Mouse (Mus musculus) left cerebral cortex, adult 2 months (tissue): Measurements from ENCODE around the gene Cxcr4. TPM values are rescaled to one million over a fixed set of nuclear protein-coding genes. Genes with fewer than 3 reads are reported as not detected.

Experiments used
- DNase-seq, 2 experiments: peaks; one replicate each; pipeline ENCODE4 v3.0.0; 2021 to 2022; ENCODE audit warnings: low spot score in 2 of 2, mixed read lengths in 1 of 2; ENCODE audit errors: extremely low spot score in 1 of 2
- H3K27ac ChIP-seq: fragments of 200-600 bp; 2 replicates; pipeline ENCODE4 v1.8.1; 2022
- H3K4me3 ChIP-seq: fragments of 200-600 bp; 2 replicates; pipeline ENCODE4 v1.8.1; 2022
- CTCF ChIP-seq: fragments of 200-600 bp; IDR thresholded peaks from 2 replicates; pipeline ENCODE4 v1.8.1; 2022; ENCODE audit warnings: antibody characterized with exemption, mild to moderate bottlenecking, moderate library complexity
- intact Hi-C: fragments of 180-260 bp; cut with DNase I; formaldehyde crosslinking; loops from one replicate; pipeline ENCODE4 v1.15.1; 2025
- total RNA-seq, 2 experiments: library from RNA; stranded (reverse); gene quantifications; 2 replicates each; pipeline ENCODE4 v1.2.3; 2021

The Cxcr4 gene
- total RNA-seq, 2 experiments from 2014 or later, result 1.2 to 2.4 TPM

DNA sequence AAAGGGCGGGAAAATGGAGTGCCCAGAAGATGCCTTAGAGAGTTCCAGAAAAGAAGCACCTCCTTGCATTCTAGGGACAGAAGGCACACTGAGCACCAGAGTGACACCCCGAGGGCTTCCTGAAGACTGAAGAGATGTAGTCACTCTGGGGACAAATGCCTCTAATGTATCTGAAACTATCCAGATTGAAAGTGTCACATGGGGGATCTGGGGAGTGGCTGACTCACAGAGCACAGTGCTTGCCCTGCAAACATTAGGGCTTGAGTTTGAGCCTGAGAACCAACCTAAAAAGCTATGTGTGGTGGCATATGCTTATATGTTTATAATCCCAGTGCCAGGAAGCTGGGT lies 23.3 kb upstream of the Cxcr4 start:
- no peak overlapping the region for H3K4me3 ChIP-seq
- H3K27ac ChIP-seq, result no peak overlapping the region
- intact Hi-C loops, result no loop called here
- no peak for DNase-seq
- TF ChIP-seq CTCF, result no peak

DNA sequence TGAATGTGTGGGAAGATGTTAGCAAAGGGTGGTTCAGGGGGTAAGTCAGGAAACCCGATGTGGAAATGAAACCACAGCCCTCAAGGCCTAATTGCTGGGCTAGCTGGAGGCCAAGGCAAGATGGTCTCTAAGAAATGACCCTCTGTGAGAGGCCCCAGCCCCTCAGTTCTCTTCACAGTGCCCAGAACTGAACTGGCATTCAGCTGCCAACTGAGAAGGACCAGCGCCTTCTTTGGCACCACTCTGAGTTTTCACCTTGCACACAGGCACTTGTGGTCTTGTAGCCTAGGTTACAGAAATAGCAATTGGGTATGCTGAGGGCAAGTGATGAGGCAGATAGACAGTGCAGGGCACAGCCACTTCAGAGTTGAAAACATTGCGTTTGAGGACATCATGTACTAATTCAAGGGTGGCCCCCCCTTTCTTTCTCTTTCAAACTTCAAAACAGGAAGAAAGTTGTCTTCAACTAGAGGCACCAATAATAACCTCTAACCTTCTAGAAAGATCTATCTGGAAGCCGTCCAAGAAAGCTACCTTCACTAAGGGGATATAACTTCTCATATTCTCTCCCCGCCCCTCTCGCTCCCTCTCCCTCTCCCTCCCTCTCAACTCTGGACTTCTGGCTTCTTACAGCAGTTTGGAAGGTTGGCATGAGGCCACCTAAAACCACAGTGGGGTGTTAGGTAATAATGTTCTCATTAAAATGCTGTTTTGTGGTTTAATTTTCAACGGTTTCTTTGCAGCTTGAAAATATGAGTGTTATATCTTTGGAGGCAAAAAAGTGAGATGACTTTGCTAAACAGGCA lies 22.8 kb upstream of the Cxcr4 start:
- TF ChIP-seq CTCF, result no peak
- Histone ChIP-seq H3K27ac (no peak overlapping the region), H3K4me3 (no peak overlapping the region)
- intact Hi-C loops, result loop anchor here (5.0 kb wide), 1 partner anchor 192 kb away; no protein-coding TSS in a partner anchor
- no peak for DNase-seq

DNA sequence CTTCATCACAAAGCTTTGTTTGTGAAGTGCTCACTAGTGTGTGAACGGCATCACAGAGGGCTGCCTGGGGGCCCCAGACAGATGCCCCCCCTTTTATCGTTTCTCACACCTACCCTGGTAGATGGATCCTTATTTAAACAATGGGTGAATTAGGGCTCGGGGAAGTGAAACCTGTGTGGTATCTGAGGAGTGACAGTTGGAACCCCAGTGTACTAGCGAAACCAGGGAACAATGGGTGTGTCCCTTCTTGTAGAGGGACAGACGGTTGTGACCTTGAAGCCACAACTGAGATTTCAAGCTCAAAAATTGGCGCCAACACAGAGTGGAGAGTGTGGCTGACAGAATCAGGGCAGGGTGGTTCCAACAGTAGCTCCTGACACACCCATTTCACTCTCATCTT lies 16.0 kb upstream of the Cxcr4 start:
- no peak overlapping the region for H3K4me3 ChIP-seq
- intact Hi-C loops, result no loop called here
- no peak overlapping the region for H3K27ac ChIP-seq
- no peak for DNase-seq
- no peak for TF ChIP-seq CTCF

DNA sequence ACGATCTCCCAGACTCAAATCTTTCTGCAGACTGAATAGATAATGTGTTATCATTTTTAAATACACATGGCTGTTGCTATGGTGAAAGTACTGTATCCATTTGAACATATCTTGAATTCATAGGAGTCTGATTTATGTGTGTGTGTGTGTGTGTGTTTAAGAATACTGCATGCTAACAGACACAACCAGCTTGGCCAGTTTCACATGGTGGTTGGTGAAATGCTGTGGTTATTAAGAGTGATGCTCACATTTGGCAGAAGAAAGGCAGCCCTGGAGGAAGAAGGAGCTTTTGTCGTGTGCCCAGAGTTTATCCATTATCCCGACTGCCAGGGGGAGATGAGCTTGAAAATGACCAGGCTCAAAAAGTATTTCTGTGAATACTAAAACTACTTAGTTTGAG lies 15.3 kb upstream of the Cxcr4 start:
- intact Hi-C loops, result no loop called here
- no peak overlapping the region for H3K27ac ChIP-seq
- DNase-seq, result no peak
- no peak overlapping the region for H3K4me3 ChIP-seq
- no peak for TF ChIP-seq CTCF

DNA sequence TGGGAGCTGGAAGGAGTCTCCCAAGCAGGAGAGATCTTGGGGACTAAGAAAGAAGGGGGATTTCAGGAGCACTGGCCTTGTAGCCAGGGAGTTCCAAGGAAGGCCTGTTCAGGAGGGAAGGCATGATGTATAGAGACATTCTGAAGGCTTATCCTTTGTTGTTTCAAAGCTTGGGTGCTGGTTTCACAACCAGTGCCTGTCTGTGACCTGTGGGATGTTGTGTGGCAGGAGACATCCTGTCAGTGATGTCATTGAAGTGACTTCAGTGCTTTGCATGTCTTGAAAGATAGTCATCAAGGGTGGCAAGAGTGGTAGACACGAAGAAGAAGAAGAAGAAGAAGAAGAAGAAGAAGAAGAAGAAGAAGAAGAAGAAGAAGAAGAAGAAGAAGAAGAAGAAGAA lies 13.7 kb upstream of the Cxcr4 start:
- intact Hi-C loops, result no loop called here
- no peak for TF ChIP-seq CTCF
- no peak overlapping the region for H3K4me3 ChIP-seq
- no peak overlapping the region for H3K27ac ChIP-seq
- no peak for DNase-seq

DNA sequence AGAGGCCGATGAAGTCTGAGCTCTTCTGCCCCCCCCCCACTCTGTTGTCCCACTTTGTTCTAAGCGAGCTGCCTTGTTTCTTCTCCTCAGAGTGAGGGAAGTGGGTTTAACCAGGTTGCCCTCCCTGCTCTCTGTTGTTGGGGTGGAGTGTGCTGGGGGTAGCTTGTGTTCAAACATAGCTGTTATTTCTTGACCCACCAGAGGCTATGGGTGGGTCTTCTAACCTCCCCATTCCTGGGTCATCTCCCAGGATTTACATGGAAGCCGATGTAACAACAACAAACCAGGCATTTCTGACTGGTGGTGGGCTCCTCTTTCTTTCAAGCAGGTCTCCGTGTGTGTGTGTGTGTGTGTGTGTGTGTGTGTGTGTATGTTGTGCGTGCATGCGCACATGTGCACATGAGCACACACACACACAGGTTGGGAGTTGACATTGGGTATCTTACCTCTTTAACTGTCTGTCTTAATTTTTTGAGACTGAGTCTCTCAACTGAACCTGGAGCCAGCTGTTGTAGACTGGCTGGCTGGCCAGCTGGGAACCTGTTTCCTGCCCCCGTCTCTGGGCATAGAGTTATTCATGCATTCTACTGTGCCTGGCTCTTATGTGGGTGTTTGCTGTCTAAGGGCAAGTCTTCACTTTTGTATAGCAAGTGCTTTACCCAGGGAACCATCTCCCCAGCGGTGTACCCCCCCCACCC lies 10.7 kb upstream of the Cxcr4 start:
- intact Hi-C loops, result no loop called here
- no peak for TF ChIP-seq CTCF
- DNase-seq, result no peak

DNA sequence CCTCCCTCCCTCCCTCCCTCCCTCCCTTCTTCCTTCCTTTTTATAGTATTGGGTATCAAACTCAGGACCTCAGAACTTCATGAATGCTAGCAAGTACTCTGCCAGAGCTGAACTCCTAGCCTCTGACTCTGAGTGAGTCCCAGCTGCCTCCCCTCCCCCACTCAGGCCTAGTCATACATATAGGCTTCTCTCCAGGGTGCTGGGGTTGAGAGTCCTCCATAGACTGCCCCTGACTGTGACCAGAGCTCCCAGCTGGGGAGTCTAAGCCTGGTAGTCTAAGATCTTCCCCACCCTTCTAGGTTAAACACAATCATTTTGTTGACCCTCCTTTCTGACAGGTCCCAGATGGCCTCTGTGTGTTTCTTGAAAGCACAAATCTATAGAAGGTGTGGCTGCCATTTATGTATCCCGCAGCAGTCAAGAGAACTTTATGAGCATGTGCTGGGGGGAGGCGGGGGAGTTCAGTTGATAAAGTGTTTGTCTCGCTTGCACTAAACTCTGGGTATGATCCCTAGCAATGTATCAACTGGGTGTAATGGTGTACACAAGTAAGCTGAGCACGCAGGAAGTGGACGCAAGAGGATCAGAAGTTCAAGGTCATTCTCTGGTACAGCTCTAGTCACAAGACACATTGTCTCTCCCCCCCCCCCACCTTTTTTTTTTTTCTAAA lies 10.1 kb upstream of the Cxcr4 start:
- TF ChIP-seq CTCF, result no peak
- intact Hi-C loops, result no loop called here
- DNase-seq, result no peak
- H3K4me3 ChIP-seq, result no peak overlapping the region
- no peak overlapping the region for H3K27ac ChIP-seq

More for the DNA sequence above, 10.7 kb upstream of the Cxcr4 start:
- Histone ChIP-seq H3K27ac (no peak overlapping the region), H3K4me3 (no peak overlapping the region)

DNA sequence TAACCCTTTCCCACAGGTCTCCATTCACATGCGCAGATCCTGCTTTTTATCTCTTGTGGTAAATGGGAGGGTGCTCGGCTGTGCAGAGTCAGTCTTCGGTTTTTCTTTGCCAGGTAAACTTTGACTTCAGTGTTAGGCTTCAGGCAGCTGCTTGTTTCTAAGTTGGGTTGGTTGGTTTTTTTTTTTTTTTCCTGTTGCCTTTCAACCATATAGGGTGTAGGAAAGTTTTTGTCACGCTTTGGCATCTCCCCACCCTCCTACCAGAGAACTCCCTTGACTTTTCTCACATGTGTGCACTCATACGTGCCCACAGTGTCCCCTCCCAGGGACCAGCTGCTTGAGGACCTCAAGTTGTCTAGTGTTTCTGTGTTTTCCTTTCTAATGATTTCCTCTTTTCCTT lies 9.2 kb upstream of the Cxcr4 start:
- Histone ChIP-seq H3K27ac (no peak overlapping the region), H3K4me3 (no peak overlapping the region)
- TF ChIP-seq CTCF, result no peak
- intact Hi-C loops, result no loop called here
- DNase-seq, result no peak

DNA sequence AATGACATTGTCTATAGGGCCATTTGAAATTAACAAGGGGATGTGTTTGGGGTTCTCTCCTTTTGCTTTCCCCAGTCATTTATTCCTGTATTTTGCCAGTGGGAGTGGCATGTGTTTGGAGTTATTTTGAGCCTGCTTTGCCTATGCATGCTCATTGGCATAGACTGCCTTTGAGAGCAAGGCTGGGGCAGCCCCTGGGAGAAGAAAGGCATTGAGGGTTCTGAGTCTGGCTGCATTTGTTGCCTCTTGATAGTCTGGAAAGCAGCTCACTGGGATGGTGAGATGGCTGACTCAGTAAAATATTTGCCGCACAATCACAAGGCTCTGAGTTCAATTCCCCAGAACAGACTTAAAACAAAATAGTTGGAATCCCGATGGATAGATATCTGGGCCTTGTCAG lies 8.5 kb upstream of the Cxcr4 start:
- no peak for DNase-seq
- Histone ChIP-seq H3K27ac (no peak overlapping the region), H3K4me3 (no peak overlapping the region)
- TF ChIP-seq CTCF, result no peak
- intact Hi-C loops, result no loop called here

DNA sequence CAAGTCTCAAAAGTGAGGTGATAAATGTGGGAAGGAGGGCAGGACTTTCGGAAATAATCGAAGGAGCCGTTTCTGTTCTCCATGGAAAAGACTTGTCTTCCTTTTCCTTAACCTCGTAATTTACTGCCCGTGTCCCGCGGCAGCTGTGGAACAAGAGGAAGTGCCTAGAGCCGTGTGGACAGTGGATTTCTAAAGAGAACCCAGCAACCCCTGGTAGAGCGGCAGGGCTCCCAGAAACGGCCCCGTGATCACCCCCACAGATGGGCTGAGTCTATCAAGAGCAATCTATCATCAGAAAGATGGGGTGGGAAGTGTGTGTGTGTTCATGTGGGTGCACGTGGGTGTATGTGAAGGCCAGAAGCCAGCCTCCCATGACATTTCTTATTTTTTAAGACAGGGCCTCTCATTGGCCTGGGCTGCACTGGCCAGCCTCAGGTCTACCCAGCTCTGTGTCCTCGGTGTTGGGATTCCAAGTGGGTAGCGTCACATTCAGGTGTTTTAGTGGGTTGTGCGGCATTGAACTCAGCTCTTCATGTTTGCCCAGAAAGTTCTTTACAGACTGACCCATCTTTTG lies 5.2 kb upstream of the Cxcr4 start:
- intact Hi-C loops, result no loop called here
- H3K27ac ChIP-seq, result no peak overlapping the region
- DNase-seq, result no peak
- no peak for TF ChIP-seq CTCF
- no peak overlapping the region for H3K4me3 ChIP-seq

DNA sequence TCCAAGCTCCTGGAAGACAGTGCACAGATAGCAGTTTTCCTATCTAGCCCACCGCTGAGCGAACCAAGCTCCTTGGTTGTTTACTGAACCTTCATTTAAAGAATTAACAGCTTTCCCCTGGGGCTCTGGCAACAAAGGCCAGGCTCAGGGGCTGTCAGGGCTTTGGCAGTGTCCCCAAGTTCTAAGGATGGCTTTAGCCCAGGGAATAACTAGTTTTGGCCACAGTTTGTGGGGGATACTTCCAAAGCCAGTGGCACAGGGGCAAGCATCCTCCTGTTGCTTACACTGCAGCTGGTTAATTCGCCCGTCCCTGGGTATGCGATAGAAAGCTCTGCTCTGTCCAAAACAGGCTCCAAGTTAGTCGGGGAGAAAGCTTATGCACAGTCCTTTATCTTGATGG lies 3.4 kb upstream of the Cxcr4 start:
- intact Hi-C loops, result no loop called here
- no peak overlapping the region for H3K4me3 ChIP-seq
- no peak overlapping the region for H3K27ac ChIP-seq
- TF ChIP-seq CTCF, result no peak
- no peak for DNase-seq

DNA sequence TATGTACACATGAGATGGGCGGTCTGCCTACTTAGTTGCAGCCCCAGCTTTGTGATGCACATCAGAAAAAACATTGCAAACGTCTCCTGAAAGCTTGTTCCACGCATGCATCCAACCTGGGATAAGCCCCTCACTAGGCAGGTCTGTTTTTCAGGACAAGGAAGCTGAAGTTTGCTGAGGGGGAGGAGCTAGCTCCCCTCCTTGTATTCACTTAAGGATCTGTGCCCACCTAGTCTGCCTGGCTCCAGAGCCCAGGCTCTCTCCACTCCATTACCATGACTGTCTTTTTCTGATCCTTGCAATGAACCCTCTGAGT lies 3.0 kb upstream of the Cxcr4 start:
- intact Hi-C loops, result no loop called here
- TF ChIP-seq CTCF, result no peak
- Histone ChIP-seq H3K27ac (no peak overlapping the region), H3K4me3 (no peak overlapping the region)
- no peak for DNase-seq
